Mouse (Mus musculus) gonadal fat pad, adult 2 months (tissue): Measurements from ENCODE around the gene Rab2b. TPM values are rescaled to one million over a fixed set of nuclear protein-coding genes. Genes with fewer than 3 reads are reported as not detected.
A peak's percentile ranks its signal among the peaks of the same experiment; 100 is the strongest.

Source experiments
- DNase-seq: peaks from one replicate; pipeline ENCODE4 v3.0.0-alpha.2; 2012; ENCODE audit warnings: low read depth
- polyA plus RNA-seq: library from polyadenylated mRNA; depleted of rRNA; stranded (reverse); fragments of >200 nt; gene quantifications from 2 replicates; pipeline ENCODE4 v1.2.3, GENCODE M21; 2012; rRNA removed

Gene Rab2b
- polyA plus RNA-seq, 1 experiment, result 11.4 TPM

- no peak for DNase-seq
These were observed 2.1 kb downstream of the Rab2b start for GRCm38 (mm10) chr14:52277210-52277609.

GRCm38 (mm10) chr14:52272781-52273180, 6.6 kb downstream of the Rab2b start:
- no peak for DNase-seq

GRCm38 (mm10) chr14:52257484-52258213, 21.7 kb downstream of the Rab2b start, which contains the start of gene Chd8:
TSS of gene Chd8 (minus strand) at chr14:52257780.
- peak; percentile 80 for DNase-seq

GRCm38 (mm10) chr14:52256311-52257175, 22.8 kb downstream of the Rab2b start:
- DNase-seq, result no peak

GRCm38 (mm10) chr14:52246129-52246528, 33.2 kb downstream of the Rab2b start:
- no peak for DNase-seq

- DNase-seq, result no peak
These were observed 34.7 kb downstream of the Rab2b start for GRCm38 (mm10) chr14:52244690-52245042.

GRCm38 (mm10) chr14:52244041-52244689, 35.2 kb downstream of the Rab2b start:
- DNase-seq, result peak; percentile 93

GRCm38 (mm10) chr14:52236216-52236615, 43.1 kb downstream of the Rab2b start:
- no peak for DNase-seq

- no peak for DNase-seq
These were observed 44.2 kb downstream of the Rab2b start for GRCm38 (mm10) chr14:52235165-52235564.

- DNase-seq, result no peak
These were observed 47.1 kb downstream of the Rab2b start for GRCm38 (mm10) chr14:52232249-52232648.

- no peak for DNase-seq
These were observed 53.4 kb downstream of the Rab2b start for GRCm38 (mm10) chr14:52225972-52226371.

- DNase-seq, result no peak
These were observed 62.1 kb downstream of the Rab2b start for GRCm38 (mm10) chr14:52217261-52217660.

Other genes with a start within 250 kb of the Rab2b start
- gene Olfr221, start 237.1 kb downstream of the Rab2b start, polyA plus RNA-seq, result not detected in 2 replicates
- 62.5 and 71.6 TPM in 2 replicates for gene Hnrnpc, start 175.5 kb downstream of the Rab2b start, polyA plus RNA-seq
- gene Rpgrip1, start 168.8 kb downstream of the Rab2b start, polyA plus RNA-seq, result 4.0 and 4.4 TPM in 2 replicates
- gene Supt16, start 82.1 kb downstream of the Rab2b start, polyA plus RNA-seq, result 9.6 and 13.1 TPM in 2 replicates
- 30.1 and 35.2 TPM in 2 replicates for gene Chd8, start 21.8 kb downstream of the Rab2b start, polyA plus RNA-seq
- gene Tox4, start 399 bp downstream of the Rab2b start, polyA plus RNA-seq, result 30.5 and 38.7 TPM in 2 replicates
- 18.8 and 19.2 TPM in 2 replicates for gene Mettl3, start 25.6 kb upstream of the Rab2b start, polyA plus RNA-seq
- 5.7 and 7.6 TPM in 2 replicates for gene Sall2, start 49.2 kb upstream of the Rab2b start, polyA plus RNA-seq
- not detected in 2 replicates for gene Olfr1513, start 76.9 kb upstream of the Rab2b start, polyA plus RNA-seq
- gene Olfr1512, start 99.6 kb upstream of the Rab2b start, polyA plus RNA-seq, result not detected in 2 replicates
- not detected in 2 replicates for gene Olfr1511, start 117.8 kb upstream of the Rab2b start, polyA plus RNA-seq
- not detected in 2 replicates for gene Olfr1510, start 134.8 kb upstream of the Rab2b start, polyA plus RNA-seq
- gene Olfr1509, start 163.4 kb upstream of the Rab2b start, polyA plus RNA-seq, result not detected in 2 replicates
- not detected in 2 replicates for gene Olfr1508, start 187.9 kb upstream of the Rab2b start, polyA plus RNA-seq
- not detected in 2 replicates for gene Olfr1507, start 216.2 kb upstream of the Rab2b start, polyA plus RNA-seq